Mouse (Mus musculus) kidney, postnatal 10 days (tissue): ENCODE results near the gene 2010315B03Rik.
A peak's percentile ranks its signal among the peaks of the same experiment; 100 is the strongest.

ENCODE experiments used
- DNase-seq: peaks from one replicate; pipeline ENCODE4 v3.0.0; 2021; ENCODE audit warnings: mixed read lengths

2010315B03Rik gene

GRCm38 (mm10) chr9:124312171-124313142 is at the start of gene 2010315B03Rik:
Gene 2010315B03Rik (minus strand): TSS chr9:124312696.
- peak; percentile 89 for DNase-seq

GRCm38 (mm10) chr9:124311502-124311901 is 994 bp downstream of the 2010315B03Rik start:
- DNase-seq: no peak

GRCm38 (mm10) chr9:124288329-124288728 is 24.2 kb downstream of the 2010315B03Rik start:
- DNase-seq: no peak

- DNase-seq: peak; percentile 88
Measured at GRCm38 (mm10) chr9:124281912-124282686, 30.4 kb downstream of the 2010315B03Rik start.

GRCm38 (mm10) chr9:124281448-124281791 is 31.1 kb downstream of the 2010315B03Rik start:
- no peak for DNase-seq

- peak; percentile 70 for DNase-seq
Measured at GRCm38 (mm10) chr9:124280576-124281447, 31.7 kb downstream of the 2010315B03Rik start.

- DNase-seq: no peak
Measured at GRCm38 (mm10) chr9:124279300-124279699, 33.2 kb downstream of the 2010315B03Rik start.

GRCm38 (mm10) chr9:124275064-124275463 is 37.4 kb downstream of the 2010315B03Rik start:
- no peak for DNase-seq

- no peak for DNase-seq
Measured at GRCm38 (mm10) chr9:124273172-124273571, 39.3 kb downstream of the 2010315B03Rik start.

- peak; percentile 47 for DNase-seq
Measured at GRCm38 (mm10) chr9:124267929-124268328, 44.6 kb downstream of the 2010315B03Rik start.

- DNase-seq: no peak
Measured at GRCm38 (mm10) chr9:124267493-124267892, 45.0 kb downstream of the 2010315B03Rik start.

GRCm38 (mm10) chr9:124262987-124263717 is 49.3 kb downstream of the 2010315B03Rik start:
- no peak for DNase-seq

- no peak for DNase-seq
Measured at GRCm38 (mm10) chr9:124258067-124258556, 54.4 kb downstream of the 2010315B03Rik start.

- DNase-seq: peak; percentile 28
Measured at GRCm38 (mm10) chr9:124257200-124258066, 55.1 kb downstream of the 2010315B03Rik start.

- DNase-seq: peak; percentile 36
Measured at GRCm38 (mm10) chr9:124256271-124257199, 56.0 kb downstream of the 2010315B03Rik start.

GRCm38 (mm10) chr9:124251438-124251837 is 61.1 kb downstream of the 2010315B03Rik start:
- DNase-seq: no peak
